Mouse (Mus musculus) megakaryocyte, embryonic 14.5 days (primary cell): ENCODE data around the gene Zfp219. TPM values are rescaled to one million over a fixed set of nuclear protein-coding genes. Genes with fewer than 3 reads are reported as not detected.

Experiments
- H3K27me3 ChIP-seq: replicated peaks from 2 replicates; pipeline ENCODE3; 2012; ENCODE audit warnings: inconsistent platforms
- H3K36me3 ChIP-seq: replicated peaks from 2 replicates; pipeline ENCODE3; 2012; ENCODE audit warnings: low read length, inconsistent platforms, mixed read lengths
- H3K4me1 ChIP-seq: 2 replicates; pipeline ENCODE4 v1.6.1; 2012; ENCODE audit warnings: inconsistent platforms
- H3K4me3 ChIP-seq: replicated peaks from 2 replicates; pipeline ENCODE3; 2012; ENCODE audit warnings: moderate library complexity, mild to moderate bottlenecking, inconsistent platforms
- H3K9me3 ChIP-seq: 2 replicates; pipeline ENCODE4 v1.6.1; 2012; ENCODE audit warnings: inconsistent platforms
- FLI1 ChIP-seq: IDR thresholded peaks from 2 replicates; pipeline ENCODE4 v1.6.1; 2012; ENCODE audit warnings: low read length, inconsistent platforms, mixed read lengths
- GATA1 ChIP-seq: IDR thresholded peaks from 3 replicates; pipeline ENCODE4 v1.6.1; 2012; ENCODE audit warnings: mixed read lengths, low read length, inconsistent platforms, borderline replicate concordance
- polyA plus RNA-seq: library from polyadenylated mRNA; stranded (reverse); fragments of >175 nt; gene quantifications from 2 replicates; pipeline ENCODE4 v1.2.3, GENCODE M21; 2012; ENCODE audit warnings: low replicate concordance; ENCODE audit not compliant: insufficient read depth

The Zfp219 gene
- polyA plus RNA-seq, 1 experiment = 50.3 TPM

DNA sequence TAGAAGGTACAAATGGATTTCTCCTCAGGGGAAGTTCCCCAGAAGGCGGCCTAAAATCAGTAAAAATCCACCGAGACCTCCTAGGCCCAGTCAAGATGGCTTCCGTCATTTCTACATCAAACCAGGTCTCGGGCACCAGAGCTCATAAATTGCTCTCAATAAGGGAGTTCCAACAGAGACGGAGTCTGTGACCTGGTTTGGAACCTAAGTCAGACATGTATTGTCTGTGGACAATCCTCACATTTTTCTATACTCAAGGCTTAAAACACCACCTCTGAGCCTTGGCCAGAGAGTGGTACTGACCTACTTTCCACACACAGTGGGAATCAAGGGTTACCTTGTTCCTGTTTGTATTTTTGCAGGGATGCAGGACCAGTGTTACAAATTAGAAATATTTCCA lies 8.0 kb downstream of the Zfp219 start:
- no peaks in the 10 kb centered on the region for H3K9me3 ChIP-seq
- H3K4me1 ChIP-seq = peaks cover 77% of the 10 kb centered on the region
- no peaks in the 10 kb centered on the region for H3K27me3 ChIP-seq
- TF ChIP-seq GATA1 (no peak), FLI1 (no peak)
- H3K4me3 ChIP-seq = no peak overlapping the region
- peaks cover 27% of the 10 kb centered on the region for H3K36me3 ChIP-seq

GRCm38 (mm10) chr14:52012085-52012484 lies 8.4 kb downstream of the Zfp219 start:
- Histone ChIP-seq H3K36me3 (peaks cover 30% of the 10 kb centered on the region), H3K9me3 (no peaks in the 10 kb centered on the region), H3K4me1 (peaks cover 75% of the 10 kb centered on the region)

GRCm38 (mm10) chr14:52011683-52012082 lies 8.8 kb downstream of the Zfp219 start:
- H3K4me1 ChIP-seq = peaks cover 71% of the 10 kb centered on the region
- H3K4me3 ChIP-seq = no peak overlapping the region

More at GRCm38 (mm10) chr14:52012085-52012484, 8.4 kb downstream of the Zfp219 start:
- Histone ChIP-seq H3K4me3 (no peak overlapping the region), H3K27me3 (no peaks in the 10 kb centered on the region)
- TF ChIP-seq GATA1 (no peak), FLI1 (no peak)

DNA sequence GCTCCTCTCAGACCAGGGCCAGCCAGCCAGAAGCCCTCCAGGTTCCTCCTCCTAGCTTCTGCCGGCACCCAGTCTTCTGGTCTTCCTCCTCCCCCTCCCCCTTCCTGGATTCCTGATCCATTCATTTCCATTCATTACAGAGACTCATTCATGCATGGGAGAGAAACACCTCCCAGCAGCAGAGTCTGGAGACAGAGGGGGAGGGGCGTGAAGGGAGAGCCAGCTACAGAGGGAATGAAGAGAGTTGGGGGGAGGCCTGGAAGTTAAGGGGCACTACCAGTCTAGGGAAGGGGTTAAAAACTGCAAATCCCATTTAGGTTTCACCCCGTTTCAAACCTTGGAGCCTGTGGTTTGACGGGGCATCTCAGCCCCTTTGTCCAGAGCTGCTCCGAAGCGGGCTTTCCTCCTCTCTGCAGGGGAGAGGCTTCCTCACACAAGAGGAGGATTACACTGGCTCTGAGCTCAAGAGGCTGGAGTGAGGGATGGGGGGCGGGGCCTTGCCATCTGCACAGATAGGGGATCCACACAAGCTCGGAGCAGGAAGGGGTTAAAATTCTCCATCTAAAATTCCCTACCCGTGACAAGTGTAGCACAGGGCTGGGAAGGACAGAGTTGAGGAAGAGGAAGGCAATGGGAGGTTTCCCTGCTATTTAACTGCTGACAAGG lies 10.0 kb downstream of the Zfp219 start:
- Histone ChIP-seq H3K36me3 (peaks cover 40% of the 10 kb centered on the region), H3K9me3 (no peaks in the 10 kb centered on the region), H3K4me3 (no peak overlapping the region), H3K4me1 (peaks cover 68% of the 10 kb centered on the region), H3K27me3 (no peaks in the 10 kb centered on the region)
- TF ChIP-seq GATA1 (no peak), FLI1 (no peak)

More at GRCm38 (mm10) chr14:52011683-52012082, 8.8 kb downstream of the Zfp219 start:
- Histone ChIP-seq H3K27me3 (no peaks in the 10 kb centered on the region), H3K9me3 (no peaks in the 10 kb centered on the region), H3K36me3 (peaks cover 30% of the 10 kb centered on the region)
- no peak for TF ChIP-seq FLI1
- no peak for TF ChIP-seq GATA1

DNA sequence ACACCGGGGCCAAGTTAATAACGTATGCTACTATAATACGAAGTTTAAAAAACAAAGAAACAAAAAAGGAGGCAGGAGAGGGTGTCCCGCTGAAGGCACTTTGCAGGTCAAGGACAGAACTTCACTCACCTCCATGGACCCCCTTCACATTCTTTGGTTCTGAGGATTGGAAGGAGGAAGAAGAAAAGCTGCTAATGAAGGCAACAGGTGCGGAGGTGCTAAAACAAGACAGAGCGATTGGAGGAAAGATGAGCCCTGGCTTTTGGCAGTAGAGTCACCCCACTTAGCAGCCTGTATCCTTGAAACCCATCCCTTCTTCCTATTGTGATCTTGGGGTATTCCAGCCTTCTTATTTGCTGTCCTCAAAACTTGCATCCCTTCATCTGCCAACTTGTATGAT lies 10.7 kb downstream of the Zfp219 start:
- no peaks in the 10 kb centered on the region for H3K9me3 ChIP-seq
- H3K4me3 ChIP-seq = no peak overlapping the region
- TF ChIP-seq GATA1 (no peak), FLI1 (no peak)
- peaks cover 47% of the 10 kb centered on the region for H3K36me3 ChIP-seq
- H3K27me3 ChIP-seq = no peaks in the 10 kb centered on the region
- H3K4me1 ChIP-seq = peaks cover 71% of the 10 kb centered on the region

DNA sequence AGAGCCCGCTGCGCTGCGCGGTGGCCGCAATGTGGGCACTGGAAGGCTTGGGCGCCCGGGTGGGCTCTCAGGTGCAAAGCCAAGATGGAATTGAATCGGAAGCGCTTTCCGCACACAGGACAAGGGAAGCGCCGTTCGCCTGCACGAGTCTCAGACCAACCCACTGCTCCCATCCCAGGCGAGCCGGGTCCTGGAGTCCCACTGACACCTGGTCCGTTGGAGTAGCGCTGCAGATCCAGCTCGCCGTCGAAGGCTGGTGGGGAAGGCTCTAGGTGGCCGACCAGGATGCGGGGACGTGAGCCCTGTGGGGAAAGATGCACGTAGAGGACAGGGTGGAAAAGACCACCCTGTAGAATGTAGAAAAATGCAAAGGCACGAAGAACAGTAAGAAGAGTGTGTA lies 11.2 kb downstream of the Zfp219 start:
- H3K4me3 ChIP-seq = no peak overlapping the region
- no peaks in the 10 kb centered on the region for H3K9me3 ChIP-seq
- H3K4me1 ChIP-seq = peaks cover 76% of the 10 kb centered on the region
- H3K27me3 ChIP-seq = no peaks in the 10 kb centered on the region
- H3K36me3 ChIP-seq = peaks cover 52% of the 10 kb centered on the region
- TF ChIP-seq GATA1 = no peak
- TF ChIP-seq FLI1 = no peak

DNA sequence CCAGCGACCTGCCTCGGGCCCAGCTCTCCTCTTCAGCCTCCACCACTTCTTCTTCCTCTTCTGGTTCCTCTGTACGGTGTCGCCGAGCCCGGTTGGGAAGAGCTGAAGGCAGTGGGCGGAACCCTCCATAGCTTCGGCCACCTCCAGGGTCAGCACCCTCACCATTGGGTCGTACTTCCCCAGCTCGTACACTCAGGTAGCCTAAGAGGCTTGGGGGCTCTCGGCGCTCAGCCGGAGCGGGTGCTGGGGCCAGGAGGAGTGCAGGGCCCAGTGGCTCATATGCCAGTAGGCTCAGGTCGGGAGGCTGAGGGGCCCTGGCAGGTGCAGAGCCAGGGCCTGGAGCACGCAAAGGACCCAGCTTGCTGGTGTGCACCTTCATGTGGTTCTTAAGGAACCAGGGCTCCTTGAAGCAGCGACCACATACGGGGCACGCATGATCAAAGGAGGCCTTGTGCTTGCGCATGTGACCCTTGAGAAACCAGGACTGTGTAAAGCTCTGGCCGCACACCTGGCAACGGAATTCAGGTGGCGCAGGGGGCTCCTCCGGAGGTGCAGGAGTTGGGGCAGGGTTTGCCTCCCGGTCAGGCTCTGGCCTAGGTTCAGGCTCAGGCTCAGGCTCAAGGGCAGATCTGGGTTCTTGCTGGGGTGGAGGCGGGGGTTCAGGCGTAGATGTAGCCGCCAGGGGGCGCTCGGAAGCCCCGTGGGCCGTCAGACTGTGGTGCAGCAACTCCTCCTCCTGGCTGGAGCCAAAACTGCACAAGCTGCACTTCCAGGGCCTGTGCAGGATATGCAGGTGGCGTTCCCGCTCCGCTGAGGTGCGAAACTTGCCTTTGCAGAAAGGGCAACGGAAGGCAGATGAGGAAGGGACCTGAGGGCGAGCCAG lies 12.0 kb downstream of the Zfp219 start:
- TF ChIP-seq GATA1 (no peak), FLI1 (no peak)
- Histone ChIP-seq H3K9me3 (no peaks in the 10 kb centered on the region), H3K4me3 (no peak overlapping the region), H3K4me1 (peaks cover 79% of the 10 kb centered on the region), H3K36me3 (peaks cover 60% of the 10 kb centered on the region), H3K27me3 (no peaks in the 10 kb centered on the region)

DNA sequence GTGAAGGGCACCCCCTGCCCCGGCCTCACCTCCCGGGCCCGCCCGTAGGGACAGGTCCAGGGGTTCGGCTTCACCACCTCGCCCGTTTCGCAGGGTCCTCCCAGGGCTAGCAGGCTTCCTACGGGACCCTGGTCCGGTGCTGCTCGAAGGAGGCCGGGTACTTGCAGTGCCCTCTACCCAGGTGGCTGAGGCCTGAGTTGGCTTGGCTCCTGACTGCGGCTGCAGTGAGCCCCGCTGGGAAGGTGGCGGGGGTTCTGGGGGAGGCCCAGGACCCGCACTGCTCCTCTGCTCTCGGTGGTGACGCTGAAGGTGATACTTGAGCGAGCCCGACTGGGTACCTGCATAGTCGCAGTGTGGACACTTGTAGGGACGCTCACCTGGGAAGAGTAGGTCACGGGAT lies 13.8 kb downstream of the Zfp219 start:
- TF ChIP-seq GATA1 (no peak), FLI1 (no peak)
- Histone ChIP-seq H3K9me3 (no peaks in the 10 kb centered on the region), H3K36me3 (peaks cover 78% of the 10 kb centered on the region)

GRCm38 (mm10) chr14:52006241-52006640 lies 14.3 kb downstream of the Zfp219 start:
- peaks cover 56% of the 10 kb centered on the region for H3K4me1 ChIP-seq

More for the DNA sequence above, 13.8 kb downstream of the Zfp219 start:
- Histone ChIP-seq H3K4me3 (no peak overlapping the region), H3K4me1 (peaks cover 61% of the 10 kb centered on the region), H3K27me3 (no peaks in the 10 kb centered on the region)

DNA sequence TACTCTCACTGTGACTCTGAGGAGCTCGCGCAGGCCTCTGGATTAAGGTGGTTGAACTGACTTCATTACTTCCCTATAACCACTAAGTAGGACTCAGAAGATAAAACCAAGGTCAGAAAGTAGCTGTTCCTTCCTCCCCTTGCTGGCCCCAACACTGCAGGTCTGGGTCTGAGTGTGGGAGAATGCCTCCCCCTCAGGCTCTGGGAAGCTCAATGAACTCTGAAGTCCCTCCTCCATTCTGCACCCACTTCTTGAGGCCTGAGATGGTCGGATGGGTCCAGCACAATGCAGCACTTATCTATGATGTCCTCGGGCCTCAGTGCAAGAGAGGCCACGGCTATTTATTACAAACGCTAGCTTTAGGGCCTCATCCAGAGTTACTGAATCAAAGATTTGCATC lies 14.9 kb downstream of the Zfp219 start:
- H3K4me1 ChIP-seq = peaks cover 52% of the 10 kb centered on the region
- no peaks in the 10 kb centered on the region for H3K9me3 ChIP-seq
- no peak for TF ChIP-seq FLI1
- no peak for TF ChIP-seq GATA1
- no peak overlapping the region for H3K4me3 ChIP-seq
- peaks cover 81% of the 10 kb centered on the region for H3K36me3 ChIP-seq
- H3K27me3 ChIP-seq = no peaks in the 10 kb centered on the region

More at GRCm38 (mm10) chr14:52006241-52006640, 14.3 kb downstream of the Zfp219 start:
- Histone ChIP-seq H3K36me3 (peaks cover 78% of the 10 kb centered on the region), H3K4me3 (no peak overlapping the region), H3K9me3 (no peaks in the 10 kb centered on the region), H3K27me3 (no peaks in the 10 kb centered on the region)
- TF ChIP-seq FLI1 (no peak), GATA1 (no peak)
